Mouse (Mus musculus): ENCODE data around the gene Phf23. TPM values are rescaled to one million over a fixed set of nuclear protein-coding genes. Genes with fewer than 3 reads are reported as not detected.

Gene Phf23
- total RNA-seq, 2 experiments from 2014 or later = 22.6 to 25.3 TPM

- no peak for DNase-seq (ENCODE audit: low spot score)
- intact Hi-C loops (cut with DNase I) = no loop called here
Measured at GRCm38 (mm10) chr11:70038174-70038573, 42.6 kb downstream of the Phf23 start.

GRCm38 (mm10) chr11:70039631-70040030, 44.1 kb downstream of the Phf23 start:
- DNase-seq (ENCODE audit: low spot score) = no peak
- intact Hi-C loops (cut with DNase I) = no loop called here

- DNase-seq (ENCODE audit: low spot score) = no peak
- intact Hi-C loops (cut with DNase I) = no loop called here
Measured at GRCm38 (mm10) chr11:70040184-70040583, 44.6 kb downstream of the Phf23 start.

- no peak for DNase-seq (ENCODE audit: low spot score)
- intact Hi-C loops (cut with DNase I) = no loop called here
Measured at GRCm38 (mm10) chr11:70042309-70043085, 46.9 kb downstream of the Phf23 start.

GRCm38 (mm10) chr11:70043665-70044064, 48.1 kb downstream of the Phf23 start:
- DNase-seq (ENCODE audit: low spot score) = no peak
- intact Hi-C loops (cut with DNase I) = no loop called here

DNA sequence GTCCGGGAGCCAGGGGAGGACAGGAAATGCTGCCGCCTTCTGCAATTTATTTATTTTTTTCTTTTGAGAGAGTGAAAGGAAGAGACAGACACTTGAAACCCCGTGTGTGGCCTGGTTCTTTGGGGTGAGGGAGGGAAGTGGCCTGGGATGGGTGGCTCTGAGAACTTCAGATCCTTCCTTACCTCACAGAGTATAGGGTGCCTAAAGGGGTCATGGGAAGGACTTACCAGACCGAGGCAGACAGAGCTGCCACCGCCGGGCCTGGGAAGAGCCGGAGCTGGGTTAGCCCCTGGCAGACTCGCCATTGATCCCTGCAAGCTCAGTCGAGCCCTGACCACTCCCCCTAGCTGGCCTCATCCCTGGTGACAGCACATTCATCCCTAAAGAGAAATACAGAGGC, 49.9 kb downstream of the Phf23 start:
- no peak for DNase-seq (ENCODE audit: low spot score)
- intact Hi-C loops (cut with DNase I) = no loop called here

- intact Hi-C loops (cut with DNase I) = no loop called here
- no peak for DNase-seq (ENCODE audit: low spot score)
Measured at GRCm38 (mm10) chr11:70049366-70049765, 53.8 kb downstream of the Phf23 start.

Small RNA genes within 50 kb of the gene (microRNA-seq; reads per million reads assigned to microRNA genes)
- not detected for gene Gm44349
- 2,489 reads per million, percentile 87 among the genes with 10 or more reads in this experiment for gene Mir324

Other genes starting within 250 kb of the Phf23 start
- 10 to 100 TPM; 28.6 to 30.4 TPM for gene Polr2a, start 237.1 kb upstream of the Phf23 start, total RNA-seq (2021)
- gene Slc35g3, start 233.8 kb upstream of the Phf23 start, total RNA-seq (2021) = not detected
- gene Zbtb4, start 229.9 kb upstream of the Phf23 start, total RNA-seq (2021) = 10 to 100 TPM; 33.3 to 39.6 TPM
- gene Chrnb1, start 199.8 kb upstream of the Phf23 start, total RNA-seq (2021) = 1 to 10 TPM; 4.8 to 5.0 TPM
- 1 to 10 TPM; 2.2 to 2.4 TPM for gene Fgf11, start 193.9 kb upstream of the Phf23 start, total RNA-seq (2021)
- gene Tmem102, start 190.2 kb upstream of the Phf23 start, total RNA-seq (2021) = under 1 TPM; 0.26 to 0.45 TPM
- not detected for gene Gm39566, start 180.5 kb upstream of the Phf23 start, total RNA-seq (2021)
- gene Spem2, start 177.3 kb upstream of the Phf23 start, total RNA-seq (2021) = not detected
- gene Spem1, start 173.6 kb upstream of the Phf23 start, total RNA-seq (2021) = not detected
- gene Nlgn2, start 158.0 kb upstream of the Phf23 start, total RNA-seq (2021) = 1 to 10 TPM; 4.4 to 5.4 TPM
- 100 to 1,000 TPM; 186 to 199 TPM for gene Tmem256, start 157.3 kb upstream of the Phf23 start, total RNA-seq (2021)
- gene Plscr3, start 149.4 kb upstream of the Phf23 start, total RNA-seq (2021) = 10 to 100 TPM; 24.4 to 24.9 TPM
- gene Tnk1, start 137.0 kb upstream of the Phf23 start, total RNA-seq (2021) = under 1 TPM in 1 of 2 experiments, not detected in 1; 0.14 TPM
- not detected for gene Tmem95, start 117.8 kb upstream of the Phf23 start, total RNA-seq (2021)
- 1 to 10 TPM; 2.5 to 3.5 TPM for gene Kctd11, start 114.4 kb upstream of the Phf23 start, total RNA-seq (2021)
- gene Acap1, start 100.2 kb upstream of the Phf23 start, total RNA-seq (2021) = 1 to 10 TPM in 1 of 2 experiments, under 1 TPM in 1; 0.88 to 1.1 TPM
- under 1 TPM; 0.17 to 0.23 TPM for gene 2810408A11Rik, start 94.8 kb upstream of the Phf23 start, total RNA-seq (2021)
- gene Neurl4, start 94.7 kb upstream of the Phf23 start, total RNA-seq (2021) = 10 to 100 TPM; 44.9 to 46.0 TPM
- gene Gps2, start 81.9 kb upstream of the Phf23 start, total RNA-seq (2021) = 10 to 100 TPM; 24.1 to 26.7 TPM
- gene Eif5a, start 73.8 kb upstream of the Phf23 start, total RNA-seq (2021) = 100 to 1,000 TPM; 427 TPM
- gene Ybx2, start 60.0 kb upstream of the Phf23 start, total RNA-seq (2021) = 10 to 100 TPM; 18.8 to 23.4 TPM
- gene Slc2a4, start 47.6 kb upstream of the Phf23 start, total RNA-seq (2021) = 100 to 1,000 TPM; 325 to 365 TPM
- not detected for gene Cldn7, start 31.0 kb upstream of the Phf23 start, total RNA-seq (2021)
- gene Ctdnep1, start 14.6 kb upstream of the Phf23 start, total RNA-seq (2021) = 100 to 1,000 TPM; 149 to 180 TPM
- 10 to 100 TPM; 48.3 to 51.5 TPM for gene Elp5, start 13.3 kb upstream of the Phf23 start, total RNA-seq (2021)
- 100 to 1,000 TPM; 274 to 291 TPM for gene Gabarap, start 4.6 kb upstream of the Phf23 start, total RNA-seq (2021)
- gene Dvl2, start 4.8 kb downstream of the Phf23 start, total RNA-seq (2021) = 1 to 10 TPM; 3.9 to 5.2 TPM
- 1,000 to 10,000 TPM; 1,206 to 1,290 TPM for gene Acadvl, start 19.6 kb downstream of the Phf23 start, total RNA-seq (2021)
- 1 to 10 TPM; 6.6 to 8.1 TPM for gene Dlg4, start 21.2 kb downstream of the Phf23 start, total RNA-seq (2021)
- gene Asgr1, start 58.3 kb downstream of the Phf23 start, total RNA-seq (2021) = not detected
- gene Asgr2, start 96.9 kb downstream of the Phf23 start, total RNA-seq (2021) = not detected
- gene Mgl2, start 134.6 kb downstream of the Phf23 start, total RNA-seq (2021) = 1 to 10 TPM; 4.3 to 4.4 TPM
- 1 to 10 TPM; 2.0 to 2.3 TPM for gene Clec10a, start 160.4 kb downstream of the Phf23 start, total RNA-seq (2021)
- gene Slc16a11, start 217.0 kb downstream of the Phf23 start, total RNA-seq (2021) = under 1 TPM in 1 of 2 experiments, not detected in 1; 0.45 TPM
- 1 to 10 TPM; 4.2 to 4.8 TPM for gene Slc16a13, start 225.3 kb downstream of the Phf23 start, total RNA-seq (2021)
- gene Bcl6b, start 234.0 kb downstream of the Phf23 start, total RNA-seq (2021) = 10 to 100 TPM; 20.0 to 22.3 TPM
- gene 0610010K14Rik, start 242.1 kb downstream of the Phf23 start, total RNA-seq (2021) = 10 to 100 TPM; 31.4 to 36.7 TPM
- gene Gm21988, start 244.1 kb downstream of the Phf23 start, total RNA-seq (2021) = 1 to 10 TPM; 2.1 to 2.3 TPM
- gene Rnasek, start 244.1 kb downstream of the Phf23 start, total RNA-seq (2021) = 100 to 1,000 TPM in 1 of 2 experiments, 10 to 100 TPM in 1; 87.9 to 103 TPM

Measured in heart, postnatal 25 days (tissue).